Mouse (Mus musculus) olfactory bulb, adult 2 months (tissue): Measurements from ENCODE around the gene Cmbl.

Experiments used
- CTCF ChIP-seq: fragments of 200-500 bp; IDR thresholded peaks from 2 replicates; pipeline ENCODE4 v1.5.1; 2012; ENCODE audit warnings: low read depth, mild to moderate bottlenecking, low read length, moderate library complexity; ENCODE audit not compliant: insufficient read depth
- POLR2A ChIP-seq: fragments of 200-500 bp; IDR thresholded peaks from 2 replicates; pipeline ENCODE4 v1.6.1; 2012; ENCODE audit warnings: mild to moderate bottlenecking, low read depth, low read length, moderate library complexity; ENCODE audit not compliant: insufficient read depth

- TF ChIP-seq POLR2A (no peak), CTCF (no peak)
Observed at GRCm38 (mm10) chr15:31594260-31594659, 29.1 kb downstream of the Cmbl start.
